Mouse (Mus musculus) G1E (cell line): ENCODE results near the gene Cdkn2b. TPM values are rescaled to one million over a fixed set of nuclear protein-coding genes. Genes with fewer than 3 reads are reported as not detected.

ENCODE experiments used
- ATAC-seq: 2 replicates; pipeline ENCODE4 v1.8.0; 2016; ENCODE audit warnings: mild to moderate bottlenecking; ENCODE audit not compliant: insufficient number of reproducible peaks, poor library complexity, low FRiP score, severe bottlenecking; ENCODE audit errors: extremely low read depth
- DNase-seq: peaks from one replicate; pipeline ENCODE4 v3.0.0; 2012; ENCODE audit warnings: low spot score
- H3K27me3 ChIP-seq: 2 replicates; pipeline ENCODE4 v1.6.1; 2012; ENCODE audit warnings: mild to moderate bottlenecking, low read length, inconsistent platforms; ENCODE audit not compliant: insufficient read depth
- H3K36me3 ChIP-seq: replicated peaks from 2 replicates; pipeline ENCODE3; 2012; ENCODE audit warnings: mild to moderate bottlenecking, inconsistent platforms
- H3K4me1 ChIP-seq: 2 replicates; pipeline ENCODE4 v1.6.1; 2012; ENCODE audit warnings: low read depth, low read length, inconsistent platforms, mixed read lengths; ENCODE audit not compliant: insufficient read depth
- H3K4me3 ChIP-seq: 2 replicates; pipeline ENCODE4 v1.5.1; 2012; ENCODE audit warnings: low read depth, mild to moderate bottlenecking, inconsistent platforms, low read length, moderate library complexity, mixed read lengths
- H3K9me3 ChIP-seq: replicated peaks from 2 replicates; pipeline ENCODE4 v1.6.1; 2012; ENCODE audit warnings: inconsistent platforms
- CTCF ChIP-seq: IDR thresholded peaks from 2 replicates; pipeline ENCODE4 v1.5.1; 2012; ENCODE audit warnings: low read depth, low read length, inconsistent platforms, mixed read lengths
- GATA1 ChIP-seq: IDR thresholded peaks from 2 replicates; pipeline ENCODE4 v1.6.1; 2012; ENCODE audit warnings: borderline replicate concordance, low read length, inconsistent platforms, mixed read lengths
- GATA2 ChIP-seq: IDR thresholded peaks from 2 replicates; pipeline ENCODE4 v1.6.1; 2012; ENCODE audit warnings: low read depth, low read length, inconsistent platforms, borderline replicate concordance
- POLR2AphosphoS5 ChIP-seq: IDR thresholded peaks from 2 replicates; pipeline ENCODE4 v1.6.1; 2012; ENCODE audit warnings: low read depth, low read length, inconsistent platforms; ENCODE audit not compliant: insufficient replicate concordance
- TAL1 ChIP-seq: conservative IDR thresholded peaks from 2 replicates; pipeline ENCODE4 v1.6.1; 2012; ENCODE audit warnings: low read depth, low read length, inconsistent platforms, mixed read lengths
- polyA plus RNA-seq: library from polyadenylated mRNA; stranded (reverse); fragments of >175 nt; gene quantifications from 2 replicates; pipeline ENCODE4 v1.2.3, GENCODE M21; 2012
- total RNA-seq, 2 experiments: library from RNA; stranded (forward) in 1 of 2; stranded (reverse) in 1 of 2; fragments of 200-1000 nt in 1 of 2; fragments of >200 nt in 1 of 2; fragmentation: Nextera tagmentation in 1 of 2; gene quantifications; 2 replicates each; pipeline ENCODE4 v1.2.3; 2014 to 2017

The Cdkn2b gene
- total and polyA plus RNA-seq, 3 experiments: 0.33 TPM; not detected in 2

- Histone ChIP-seq H3K27me3 (no peaks in the 10 kb centered on the region), H3K4me1 (no peaks in the 10 kb centered on the region), H3K9me3 (peaks cover 26% of the 10 kb centered on the region), H3K4me3 (no peak overlapping the region), H3K36me3 (no peaks in the 10 kb centered on the region)
- ATAC-seq: no peak
- DNase-seq: no peak
- TF ChIP-seq CTCF (no peak), POLR2AphosphoS5 (no peak), GATA2 (no peak), TAL1 (no peak), GATA1 (no peak)
Measured at GRCm38 (mm10) chr4:89282661-89283060, 28.2 kb downstream of the Cdkn2b start.

GRCm38 (mm10) chr4:89282036-89282566 is 28.7 kb downstream of the Cdkn2b start:
- no peaks in the 10 kb centered on the region for H3K27me3 ChIP-seq
- H3K9me3 ChIP-seq: peaks cover 26% of the 10 kb centered on the region
- no peak for DNase-seq
- no peak for ATAC-seq
- H3K4me1 ChIP-seq: no peaks in the 10 kb centered on the region
- H3K4me3 ChIP-seq: no peak overlapping the region; the same call in 1 of the 2 replicates
- no peak for TF ChIP-seq CTCF
- TF ChIP-seq GATA1: no peak
- no peak for TF ChIP-seq TAL1
- no peak for TF ChIP-seq POLR2AphosphoS5
- no peak for TF ChIP-seq GATA2
- H3K36me3 ChIP-seq: no peaks in the 10 kb centered on the region

- ATAC-seq: no peak
- DNase-seq: no peak
- TF ChIP-seq GATA2 (no peak), CTCF (no peak), POLR2AphosphoS5 (no peak), GATA1 (no peak), TAL1 (no peak)
- H3K4me3 ChIP-seq: no peak overlapping the region
- H3K9me3 ChIP-seq: peaks cover 30% of the 10 kb centered on the region
- H3K4me1 ChIP-seq: no peaks in the 10 kb centered on the region
- no peaks in the 10 kb centered on the region; the same call in 1 of the 2 replicates for H3K27me3 ChIP-seq
- no peaks in the 10 kb centered on the region for H3K36me3 ChIP-seq
Measured at GRCm38 (mm10) chr4:89281236-89281635, 29.6 kb downstream of the Cdkn2b start.

GRCm38 (mm10) chr4:89279641-89280040 is 31.2 kb downstream of the Cdkn2b start:
- no peaks in the 10 kb centered on the region; the same call in 1 of the 2 replicates for H3K27me3 ChIP-seq
- peaks cover 30% of the 10 kb centered on the region for H3K9me3 ChIP-seq
- no peaks in the 10 kb centered on the region for H3K4me1 ChIP-seq
- H3K4me3 ChIP-seq: no peak overlapping the region
- H3K36me3 ChIP-seq: no peaks in the 10 kb centered on the region
- TF ChIP-seq POLR2AphosphoS5: no peak
- ATAC-seq (no peak), DNase-seq (no peak)

- no peaks in the 10 kb centered on the region; the same call in 1 of the 2 replicates for H3K27me3 ChIP-seq
- H3K36me3 ChIP-seq: no peaks in the 10 kb centered on the region
- H3K4me1 ChIP-seq: no peaks in the 10 kb centered on the region
- no peak overlapping the region for H3K4me3 ChIP-seq
- peaks cover 35% of the 10 kb centered on the region for H3K9me3 ChIP-seq
- no peak for DNase-seq
- no peak for ATAC-seq
- no peak for TF ChIP-seq TAL1
- no peak for TF ChIP-seq GATA1
- no peak for TF ChIP-seq POLR2AphosphoS5
- TF ChIP-seq CTCF: no peak
- no peak for TF ChIP-seq GATA2
Measured at GRCm38 (mm10) chr4:89277381-89277940, 33.4 kb downstream of the Cdkn2b start.

GRCm38 (mm10) chr4:89276669-89277219 is 34.1 kb downstream of the Cdkn2b start:
- Histone ChIP-seq H3K27me3 (no peaks in the 10 kb centered on the region; the same call in 1 of the 2 replicates), H3K4me3 (peak overlapping the region; percentile 20; the same call in 1 of the 2 replicates), H3K36me3 (no peaks in the 10 kb centered on the region), H3K4me1 (no peaks in the 10 kb centered on the region), H3K9me3 (peaks cover 31% of the 10 kb centered on the region)
- TF ChIP-seq TAL1: no peak
- TF ChIP-seq POLR2AphosphoS5: no peak
- TF ChIP-seq GATA1: no peak
- TF ChIP-seq CTCF: no peak
- TF ChIP-seq GATA2: no peak
- ATAC-seq: no peak
- DNase-seq: no peak
